Mouse (Mus musculus) CD4-positive, CD25-positive, alpha-beta regulatory T cell, adult 9 weeks (primary cell): Measurements from ENCODE around the gene Dnal1. TPM values are rescaled to one million over a fixed set of nuclear protein-coding genes. Genes with fewer than 3 reads are reported as not detected.

Source experiments
- polyA plus RNA-seq: library from polyadenylated mRNA; unstranded; fragments of 100-300 nt; shearing (Covaris generic); gene quantifications from one replicate; pipeline ENCODE4 v1.2.1, GENCODE M21; 2017

Gene Dnal1
- 0.20 TPM for polyA plus RNA-seq

GRCm38 (mm10) chr12:84114153-84114994 lies at the start of gene Dnal1:
Dnal1 (plus strand) TSS chr12:84114366.

GRCm38 (mm10) chr12:84068986-84069385 lies 45.2 kb upstream of the Dnal1 start, which contains the start of gene Acot5:
Acot5 (plus strand) TSS chr12:84069325.

DNA sequence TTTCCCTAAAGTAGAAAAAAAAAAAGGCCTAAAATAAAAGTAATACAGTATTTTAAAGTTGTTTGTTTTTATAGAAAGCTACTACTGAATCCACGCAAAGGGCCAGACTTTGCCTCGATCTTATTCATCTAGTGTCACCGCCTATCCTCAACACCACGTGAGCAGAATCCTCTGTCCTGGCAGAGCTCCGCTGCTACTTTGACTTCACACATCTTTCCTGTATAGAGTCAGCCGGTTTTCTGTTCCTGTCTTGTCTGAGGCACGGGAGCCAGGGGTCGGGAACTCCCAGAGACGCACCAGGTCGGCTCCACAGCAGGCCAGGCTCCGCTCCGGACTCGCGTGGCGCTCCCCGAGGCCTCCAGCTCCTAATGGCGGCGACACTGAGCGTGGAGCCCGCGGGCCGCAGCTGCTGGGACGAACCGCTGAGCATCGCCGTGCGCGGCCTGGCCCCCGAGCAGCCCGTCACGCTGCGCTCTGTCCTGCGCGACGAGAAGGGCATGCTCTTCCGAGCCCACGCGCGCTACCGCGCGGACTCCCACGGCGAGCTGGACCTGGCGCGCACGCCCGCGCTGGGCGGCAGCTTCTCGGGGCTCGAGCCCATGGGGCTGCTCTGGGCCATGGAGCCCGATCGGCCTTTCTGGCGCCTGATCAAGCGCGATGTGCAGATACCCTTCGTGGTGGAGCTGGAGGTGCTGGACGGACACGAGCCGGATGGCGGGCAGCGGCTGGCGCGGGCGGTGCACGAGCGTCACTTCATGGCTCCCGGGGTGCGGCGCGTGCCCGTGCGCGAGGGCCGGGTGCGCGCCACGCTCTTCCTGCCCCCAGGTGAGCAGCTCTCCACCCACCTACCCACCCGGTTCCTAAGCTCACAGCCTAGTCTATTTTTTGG lies 13.3 kb upstream of the Dnal1 start, which contains the start of gene Acot6:
TSS of gene Acot6 (plus strand) at position 51 of the 889 bp plus-strand sequence.

GRCm38 (mm10) chr12:84147954-84148621 lies 33.9 kb downstream of the Dnal1 start, which contains the start of gene Pnma1:
Pnma1 (minus strand) TSS chr12:84148489.

Other genes with a start within 250 kb of the Dnal1 start
- 54.9 TPM for gene Numb, start 192.4 kb upstream of the Dnal1 start, polyA plus RNA-seq
- 1.3 TPM for gene Riox1, start 163.8 kb upstream of the Dnal1 start, polyA plus RNA-seq
- not detected for gene Heatr4, start 129.5 kb upstream of the Dnal1 start, polyA plus RNA-seq
- gene Acot2, start 126.5 kb upstream of the Dnal1 start, polyA plus RNA-seq, result 1.3 TPM
- gene Acot1, start 104.9 kb upstream of the Dnal1 start, polyA plus RNA-seq, result not detected
- gene Acot4, start 76.0 kb upstream of the Dnal1 start, polyA plus RNA-seq, result 0.33 TPM
- gene Gm49366, start 75.4 kb upstream of the Dnal1 start, polyA plus RNA-seq, result not detected
- not detected for gene Acot3, start 62.2 kb upstream of the Dnal1 start, polyA plus RNA-seq
- not detected for gene Acot5, start 45.0 kb upstream of the Dnal1 start, polyA plus RNA-seq
- gene Acot6, start 13.7 kb upstream of the Dnal1 start, polyA plus RNA-seq, result 0.40 TPM
- 0.22 TPM for gene Pnma1, start 34.1 kb downstream of the Dnal1 start, polyA plus RNA-seq
- gene Elmsan1, start 104.5 kb downstream of the Dnal1 start, polyA plus RNA-seq, result 29.9 TPM
- 44.4 TPM for gene Ptgr2, start 170.9 kb downstream of the Dnal1 start, polyA plus RNA-seq
- 69.5 TPM for gene Zfp410, start 202.5 kb downstream of the Dnal1 start, polyA plus RNA-seq
- 30.0 TPM for gene Coq6, start 247.3 kb downstream of the Dnal1 start, polyA plus RNA-seq
- 1.1 TPM for gene Fam161b, start 247.5 kb downstream of the Dnal1 start, polyA plus RNA-seq